Mouse (Mus musculus) heart, adult 2 months (tissue): ENCODE results near the gene Polr2c. TPM values are rescaled to one million over a fixed set of nuclear protein-coding genes. Genes with fewer than 3 reads are reported as not detected.

Experiments used
- DNase-seq, 2 experiments: peaks; one replicate each; pipeline ENCODE4 v3.0.0; 2021
- H3K27ac ChIP-seq: fragments of 200-600 bp; 2 replicates; pipeline ENCODE4 v1.8.1; 2022
- H3K27me3 ChIP-seq: fragments of 200-500 bp; 2 replicates; pipeline ENCODE4 v1.6.1; 2012; ENCODE audit warnings: mild to moderate bottlenecking, low read length, inconsistent platforms, mixed read lengths; ENCODE audit not compliant: control insufficient read depth, insufficient read depth
- H3K36me3 ChIP-seq: fragments of 200-500 bp; 2 replicates; pipeline ENCODE4 v1.6.1; 2012; ENCODE audit warnings: low read length, inconsistent platforms; ENCODE audit not compliant: control insufficient read depth, insufficient read depth
- H3K4me1 ChIP-seq: fragments of 200-500 bp; 2 replicates; pipeline ENCODE4 v1.6.1; 2011; ENCODE audit warnings: low read length; ENCODE audit not compliant: control insufficient read depth, insufficient read depth
- H3K4me3 ChIP-seq: fragments of 200-600 bp; 2 replicates; pipeline ENCODE4 v1.8.1; 2022
- H3K79me2 ChIP-seq: fragments of 200-500 bp; replicated peaks from 2 replicates; pipeline ENCODE4 v1.6.1; 2012; ENCODE audit warnings: mild to moderate bottlenecking, inconsistent platforms, low read length, moderate library complexity, mixed read lengths; ENCODE audit not compliant: control insufficient read depth, insufficient read depth
- H3K9ac ChIP-seq: fragments of 200-500 bp; 2 replicates; pipeline ENCODE4 v1.6.1; 2012; ENCODE audit warnings: low read depth, mild to moderate bottlenecking, control low read depth, inconsistent platforms, low read length, mixed read lengths
- CTCF ChIP-seq: fragments of 200-600 bp; IDR thresholded peaks from 2 replicates; pipeline ENCODE4 v1.8.1; 2022; ENCODE audit warnings: antibody characterized with exemption, mild to moderate bottlenecking, moderate library complexity
- EP300 ChIP-seq: fragments of 200-500 bp; IDR thresholded peaks from 2 replicates; pipeline ENCODE4 v1.6.1; 2011; ENCODE audit warnings: low read depth, low read length, control low read depth; ENCODE audit not compliant: insufficient read depth
- POLR2A ChIP-seq: fragments of 200-500 bp; IDR thresholded peaks from 2 replicates; pipeline ENCODE4 v1.6.1; 2011; ENCODE audit warnings: mild to moderate bottlenecking, low read depth, low read length, control low read depth; ENCODE audit not compliant: insufficient read depth
- WGBS: fragments of 180-500 bp; shearing (Covaris S2); methylation state at CpG from one replicate; pipeline ENCODE4 v1.1.7; 2018; 5-methylcytosine and 5-hydroxymethylcytosine counted together
- intact Hi-C: fragments of 180-260 bp; cut with DNase I; formaldehyde crosslinking; loops from one replicate; pipeline ENCODE4 v1.15.1; 2025
- polyA plus RNA-seq: library from polyadenylated mRNA; depleted of rRNA; stranded (reverse); fragments of >200 nt; gene quantifications from 2 replicates; pipeline ENCODE4 v1.2.3, GENCODE M21; 2012
- total RNA-seq, 2 experiments: library from RNA; stranded (reverse); gene quantifications; 2 replicates each; pipeline ENCODE4 v1.2.3; 2021

Gene Polr2c
- total and polyA plus RNA-seq, 3 experiments: 55.9 to 142 (median 69.5) TPM

DNA sequence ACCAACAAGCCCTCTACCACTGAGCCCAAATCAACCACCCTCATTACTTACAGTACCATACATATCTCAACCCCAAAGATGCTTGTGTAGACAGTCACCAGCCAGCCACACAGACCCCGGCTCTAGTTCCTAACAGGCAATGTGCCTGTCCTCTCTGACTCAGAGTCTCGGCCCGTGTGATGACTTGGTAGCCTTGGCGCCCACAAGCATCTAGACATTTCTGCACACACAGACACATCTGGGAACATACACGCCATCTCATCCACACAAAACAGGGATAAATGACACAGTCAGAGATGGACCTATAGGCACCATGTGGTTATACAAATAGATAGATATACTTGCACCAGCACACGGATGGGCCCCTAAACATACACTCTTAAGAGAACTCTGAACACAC, 57.0 kb downstream of the Polr2c start:
- H3K9ac ChIP-seq: no peak overlapping the region
- intact Hi-C loops: no loop called here
- DNase-seq: no peak
- H3K4me3 ChIP-seq: no peak overlapping the region
- WGBS: 75% methylated on average over 6 of the region's 6 CpGs
- no peaks in the 10 kb centered on the region for H3K27me3 ChIP-seq
- H3K4me1 ChIP-seq: peaks cover 7% of the 10 kb centered on the region
- H3K27ac ChIP-seq: no peak overlapping the region
- H3K79me2 ChIP-seq: no peaks in the 10 kb centered on the region
- no peak for TF ChIP-seq POLR2A
- TF ChIP-seq EP300: no peak
- no peak for TF ChIP-seq CTCF
- H3K36me3 ChIP-seq: no peaks in the 10 kb centered on the region

DNA sequence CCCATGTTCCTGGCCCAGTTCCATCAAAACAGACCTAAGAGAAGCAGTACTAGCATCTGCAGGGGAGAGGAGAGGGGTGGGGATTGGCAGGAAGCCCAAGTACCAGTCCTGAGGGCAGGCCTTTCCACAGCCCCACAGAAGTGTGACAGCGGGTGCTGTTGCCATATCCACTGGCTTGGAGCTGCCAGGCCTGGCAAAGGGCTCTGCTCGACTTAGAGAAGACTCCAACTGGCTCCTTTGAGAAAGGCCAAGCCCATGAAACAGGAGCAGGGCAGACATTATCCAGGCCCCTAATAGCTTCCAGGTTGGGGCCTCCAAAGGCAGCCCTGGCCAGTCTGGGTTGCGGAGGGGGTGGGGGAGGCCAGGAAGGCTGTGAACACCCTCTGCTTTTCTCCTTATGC, 57.5 kb downstream of the Polr2c start:
- Histone ChIP-seq H3K79me2 (no peaks in the 10 kb centered on the region), H3K27ac (no peak overlapping the region), H3K27me3 (no peaks in the 10 kb centered on the region), H3K4me3 (no peak overlapping the region), H3K9ac (no peak overlapping the region), H3K4me1 (peaks cover 7% of the 10 kb centered on the region), H3K36me3 (no peaks in the 10 kb centered on the region)
- WGBS: 29% methylated on average over 3 of the region's 3 CpGs
- intact Hi-C loops: no loop called here
- no peak for TF ChIP-seq CTCF
- TF ChIP-seq POLR2A: no peak
- no peak for TF ChIP-seq EP300
- no peak for DNase-seq

DNA sequence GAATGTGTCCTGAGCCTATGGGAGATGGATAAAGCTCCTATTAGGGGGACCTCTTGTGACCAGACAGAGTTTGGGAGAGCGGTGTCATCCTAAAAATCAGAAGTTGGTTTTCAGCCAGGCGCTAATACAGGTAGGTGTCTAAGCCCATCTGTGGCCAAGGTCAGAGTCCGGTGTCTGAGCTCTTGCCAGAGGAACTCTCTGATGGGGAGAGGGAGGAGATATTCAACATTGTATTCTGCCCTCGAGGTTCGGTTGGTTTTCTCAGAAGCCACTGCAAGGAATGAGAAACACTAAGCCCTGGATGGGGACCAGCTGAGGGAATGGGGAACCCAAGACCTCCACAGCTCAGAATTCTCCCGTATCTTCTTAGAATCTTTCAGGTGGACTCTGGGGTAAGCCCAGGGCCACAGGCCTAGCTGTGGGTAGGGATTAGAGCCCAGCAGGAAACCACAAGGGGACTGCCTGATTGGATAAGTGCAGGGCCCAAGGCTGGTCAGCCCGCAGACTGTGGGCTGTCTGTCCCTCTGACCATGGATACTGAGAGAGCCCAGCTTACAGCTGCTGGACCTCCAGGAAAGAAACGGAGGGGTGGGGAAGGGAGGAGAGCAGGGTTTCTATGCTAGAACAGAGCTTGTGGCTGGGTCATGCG, 59.2 kb downstream of the Polr2c start:
- intact Hi-C loops: no loop called here
- TF ChIP-seq POLR2A (no peak), CTCF (no peak), EP300 (no peak)
- Histone ChIP-seq H3K4me3 (peak overlapping the region; percentile 86), H3K79me2 (no peaks in the 10 kb centered on the region), H3K4me1 (peaks cover 7% of the 10 kb centered on the region), H3K36me3 (no peaks in the 10 kb centered on the region), H3K27ac (peak overlapping the region; percentile 98; the same call in 1 of the 2 replicates), H3K9ac (peak overlapping the region; percentile 39), H3K27me3 (no peaks in the 10 kb centered on the region)
- WGBS: 45% methylated on average over 9 of the region's 9 CpGs
- DNase-seq: no peak

DNA sequence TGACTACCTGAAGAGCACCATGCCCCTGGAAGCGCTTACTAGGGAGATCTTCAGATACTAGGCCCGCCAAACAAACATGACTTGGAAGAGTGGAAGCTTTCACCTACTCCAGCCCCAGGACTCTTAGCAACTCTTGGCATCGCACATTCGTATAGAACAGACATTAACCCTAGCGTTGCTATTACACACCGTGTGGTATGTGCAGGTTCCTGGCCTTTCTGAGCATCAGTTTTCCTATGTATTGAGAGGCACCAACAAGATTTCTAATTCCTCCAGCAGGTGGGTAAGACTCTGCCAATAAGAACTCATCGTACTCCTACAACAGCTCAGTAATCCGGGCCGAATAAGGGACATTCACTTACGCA, 59.7 kb downstream of the Polr2c start:
- intact Hi-C loops: no loop called here
- peaks cover 6% of the 10 kb centered on the region for H3K4me1 ChIP-seq
- DNase-seq: no peak
- peak overlapping the region; percentile 39 for H3K9ac ChIP-seq
- H3K27ac ChIP-seq: peak overlapping the region; percentile 98
- no peaks in the 10 kb centered on the region for H3K79me2 ChIP-seq
- WGBS: 13% methylated on average over 10 of the region's 10 CpGs
- peak overlapping the region; percentile 86 for H3K4me3 ChIP-seq
- no peaks in the 10 kb centered on the region for H3K27me3 ChIP-seq
- no peak for TF ChIP-seq CTCF
- no peak for TF ChIP-seq EP300
- TF ChIP-seq POLR2A: no peak
- H3K36me3 ChIP-seq: no peaks in the 10 kb centered on the region

DNA sequence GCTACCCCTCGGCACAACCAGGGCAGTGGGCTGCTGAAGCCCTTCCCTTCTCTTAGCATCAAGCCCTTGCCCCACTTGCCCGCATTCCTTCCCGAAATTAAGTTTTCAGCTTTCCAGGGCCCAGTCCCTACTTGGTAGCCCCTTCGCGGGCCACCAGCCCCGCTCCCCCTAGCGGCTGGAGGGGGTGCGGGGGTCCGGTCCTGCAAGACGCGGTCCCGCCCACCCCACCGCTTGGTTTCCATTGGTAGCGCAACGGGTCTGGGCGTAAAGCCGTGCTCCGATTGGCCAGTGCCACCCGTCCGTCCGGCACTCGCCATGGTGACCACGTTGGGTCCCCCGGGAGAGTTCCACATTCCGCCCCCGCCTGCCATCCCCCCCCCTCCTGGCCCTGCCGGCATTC, 60.1 kb downstream of the Polr2c start:
- intact Hi-C loops: no loop called here
- H3K27me3 ChIP-seq: no peaks in the 10 kb centered on the region
- WGBS: under 1% methylated on average over 27 of the region's 27 CpGs
- peak overlapping the region; percentile 86 for H3K4me3 ChIP-seq
- H3K9ac ChIP-seq: peak overlapping the region; percentile 70
- TF ChIP-seq POLR2A (0 out of 2 replicates have a peak, but pooled peaks have one; percentile 30), EP300 (no peak)
- no peaks in the 10 kb centered on the region for H3K36me3 ChIP-seq
- H3K4me1 ChIP-seq: peaks cover 9% of the 10 kb centered on the region
- peak overlapping the region; percentile 98 for H3K27ac ChIP-seq
- H3K79me2 ChIP-seq: no peaks in the 10 kb centered on the region
- peak; percentile 95 to 97 for DNase-seq

DNA sequence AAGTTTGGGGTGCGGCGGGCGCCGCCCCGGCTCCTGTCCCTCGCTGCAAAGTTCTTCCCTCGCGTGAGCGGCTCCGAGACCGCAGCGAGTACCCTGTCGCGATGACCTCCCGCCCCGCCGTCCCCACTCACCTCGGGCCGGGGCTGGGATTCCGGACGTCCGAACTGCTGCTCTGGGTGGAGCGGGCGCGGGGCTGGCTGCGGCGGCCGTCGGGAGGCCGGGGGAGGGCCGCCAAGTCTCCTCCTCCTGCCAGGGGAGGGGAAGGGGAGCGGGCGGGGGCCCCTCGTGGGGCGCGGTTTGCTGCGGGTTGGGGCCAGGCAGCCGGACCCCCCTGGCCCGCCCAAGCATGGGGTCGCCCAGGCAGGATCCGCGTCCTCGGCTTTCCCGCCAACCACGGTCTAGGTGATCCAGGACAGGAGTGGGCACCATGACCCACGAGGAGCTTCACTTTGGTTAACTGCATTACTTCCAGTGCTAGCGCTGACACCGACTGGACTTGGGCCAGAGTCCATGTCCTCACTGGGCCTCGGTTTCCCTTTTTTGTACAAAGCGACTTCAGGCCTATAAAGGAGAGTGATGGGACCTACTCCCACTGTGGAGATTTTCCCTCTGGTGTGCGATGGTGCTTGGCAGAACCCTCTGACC, 60.7 kb downstream of the Polr2c start, which contains the start of gene Ccdc102a:
Ccdc102a (minus strand) TSS at position 248 of the 645 bp plus-strand sequence.
- Histone ChIP-seq H3K27me3 (no peaks in the 10 kb centered on the region), H3K36me3 (no peaks in the 10 kb centered on the region), H3K9ac (peak within 1 kb of the TSS; percentile 70), H3K4me1 (peaks cover 11% of the 10 kb centered on the region), H3K79me2 (no peaks in the 10 kb centered on the region), H3K4me3 (peak within 1 kb of the TSS; percentile 86), H3K27ac (peak within 1 kb of the TSS; percentile 98)
- TF ChIP-seq POLR2A (0 out of 2 replicates have a peak, but pooled peaks have one; percentile 27), CTCF (no peak)
- DNase-seq: peak; percentile 82 to 85
- intact Hi-C loops: no loop called here
- 3% methylated on average over 50 of the region's 51 CpGs for WGBS
